Mouse (Mus musculus) midbrain, embryonic 16.5 days (tissue): Measurements from ENCODE around the gene Mfsd9. TPM values are rescaled to one million over a fixed set of nuclear protein-coding genes. Genes with fewer than 3 reads are reported as not detected.

Source experiments
- ATAC-seq: fragments of 200-750 bp; cut with Nextera tagmentation; 2 replicates; pipeline ENCODE4 v1.8.0; 2017; ENCODE audit warnings: moderate TSS enrichment
- H3K27ac ChIP-seq: fragments of 300-500 bp; sonication (generic); 2 replicates; pipeline ENCODE4 v1.5.1; 2014; ENCODE audit warnings: mild to moderate bottlenecking, low read length, mixed read lengths
- H3K27me3 ChIP-seq: fragments of 300-500 bp; sonication (generic); 2 replicates; pipeline ENCODE4 v1.6.1; 2014; ENCODE audit warnings: low read depth, low read length, mixed read lengths; ENCODE audit not compliant: control insufficient read depth, insufficient read depth
- H3K36me3 ChIP-seq: fragments of 300-500 bp; sonication (generic); 2 replicates; pipeline ENCODE4 v1.6.1; 2014; ENCODE audit warnings: mild to moderate bottlenecking, low read length, moderate library complexity, mixed read lengths; ENCODE audit not compliant: control insufficient read depth, insufficient read depth
- H3K4me1 ChIP-seq: fragments of 300-500 bp; sonication (generic); 2 replicates; pipeline ENCODE4 v1.6.1; 2014; ENCODE audit warnings: mild to moderate bottlenecking, low read length, mixed read lengths; ENCODE audit not compliant: control insufficient read depth, insufficient read depth
- H3K4me2 ChIP-seq: fragments of 300-500 bp; sonication (generic); 2 replicates; pipeline ENCODE4 v1.6.1; 2014; ENCODE audit warnings: mild to moderate bottlenecking, low read length, mixed read lengths
- H3K4me3 ChIP-seq: fragments of 300-500 bp; sonication (generic); 2 replicates; pipeline ENCODE4 v1.5.1; 2014; ENCODE audit warnings: low read depth, mild to moderate bottlenecking, low read length, moderate library complexity, mixed read lengths
- H3K9ac ChIP-seq: fragments of 300-500 bp; sonication (generic); 2 replicates; pipeline ENCODE4 v1.6.1; 2014; ENCODE audit warnings: low read depth, low read length, mixed read lengths
- H3K9me3 ChIP-seq: fragments of 300-500 bp; sonication (generic); replicated peaks from 2 replicates; pipeline ENCODE4 v1.6.1; 2014; ENCODE audit warnings: mild to moderate bottlenecking, low read length, mixed read lengths; ENCODE audit not compliant: control insufficient read depth, poor library complexity, severe bottlenecking
- whole genome bisulfite sequencing: fragments of 180-500 bp; shearing (Covaris S2); extraction: QIAGEN DNeasy Blood & Tissue Kit; methylation state at CpG from one replicate; pipeline ENCODE4 v1.1.7; 2014; 5-methylcytosine and 5-hydroxymethylcytosine counted together
- polyA plus RNA-seq: library from polyadenylated mRNA; unstranded; fragments of >200 nt; fragmentation: Nextera tagmentation; extraction: Ambion mirVana; gene quantifications from 2 replicates; pipeline ENCODE4 v1.2.1, GENCODE M21; 2015

The Mfsd9 gene
- polyA plus RNA-seq, 1 experiment from 2014 or later: 8.2 TPM

GRCm38 (mm10) chr1:40808643-40809042 lies 18.2 kb upstream of the Mfsd9 start:
- Histone ChIP-seq H3K9ac (no peak overlapping the region), H3K27me3 (no peaks in the 10 kb centered on the region), H3K4me3 (no peak overlapping the region), H3K36me3 (no peaks in the 10 kb centered on the region), H3K4me2 (no peak overlapping the region), H3K4me1 (no peaks in the 10 kb centered on the region), H3K27ac (no peak overlapping the region), H3K9me3 (no peaks in the 10 kb centered on the region)
- no peak for ATAC-seq
- 87% methylated on average over 3 of the region's 3 CpGs for WGBS

GRCm38 (mm10) chr1:40805891-40806290 lies 15.4 kb upstream of the Mfsd9 start:
- H3K9me3 ChIP-seq: no peaks in the 10 kb centered on the region
- no peaks in the 10 kb centered on the region for H3K36me3 ChIP-seq
- no peaks in the 10 kb centered on the region for H3K27me3 ChIP-seq
- no peak for ATAC-seq
- H3K4me2 ChIP-seq: no peak overlapping the region
- H3K4me1 ChIP-seq: no peaks in the 10 kb centered on the region
- no peak overlapping the region for H3K9ac ChIP-seq
- no peak overlapping the region for H3K4me3 ChIP-seq
- 88% methylated on average over 11 of the region's 11 CpGs for WGBS
- no peak overlapping the region for H3K27ac ChIP-seq

GRCm38 (mm10) chr1:40805351-40805750 lies 14.9 kb upstream of the Mfsd9 start, which contains the start of gene Tmem182:
Gene Tmem182 (plus strand): TSS chr1:40805601.
- no peaks in the 10 kb centered on the region for H3K27me3 ChIP-seq
- no peak within 1 kb of the TSS for H3K27ac ChIP-seq
- no peaks in the 10 kb centered on the region for H3K9me3 ChIP-seq
- no peak for ATAC-seq
- no peaks in the 10 kb centered on the region for H3K4me1 ChIP-seq
- no peaks in the 10 kb centered on the region for H3K36me3 ChIP-seq
- no peak within 1 kb of the TSS for H3K9ac ChIP-seq
- no peak within 1 kb of the TSS for H3K4me2 ChIP-seq
- no peak within 1 kb of the TSS for H3K4me3 ChIP-seq
- 67% methylated on average over 9 of the region's 9 CpGs for WGBS

DNA sequence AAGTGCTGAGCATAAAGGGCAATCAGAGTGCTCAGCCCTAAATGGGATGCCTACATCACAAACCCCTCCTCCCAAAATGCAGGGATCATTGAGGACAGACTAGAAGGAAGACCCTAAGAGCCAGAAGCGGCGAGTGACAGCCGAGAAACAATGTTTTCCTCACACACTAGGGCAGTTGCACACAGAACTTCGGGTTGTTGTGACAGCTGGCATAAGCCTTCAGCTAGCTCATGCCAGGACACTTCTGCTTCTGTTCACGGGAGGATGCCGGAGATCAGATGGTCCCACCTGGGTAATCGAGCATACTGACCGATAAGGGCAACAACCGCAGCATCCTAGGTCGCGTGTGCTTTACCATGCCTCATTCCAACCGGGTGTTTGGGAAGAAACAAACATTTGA lies 13.6 kb upstream of the Mfsd9 start:
- 89% methylated on average over 12 of the region's 12 CpGs for WGBS
- H3K4me1 ChIP-seq: no peaks in the 10 kb centered on the region
- ATAC-seq: no peak
- no peak overlapping the region for H3K4me2 ChIP-seq
- H3K27ac ChIP-seq: no peak overlapping the region
- no peaks in the 10 kb centered on the region for H3K9me3 ChIP-seq
- no peak overlapping the region for H3K9ac ChIP-seq
- H3K4me3 ChIP-seq: no peak overlapping the region
- no peaks in the 10 kb centered on the region for H3K36me3 ChIP-seq
- H3K27me3 ChIP-seq: no peaks in the 10 kb centered on the region

GRCm38 (mm10) chr1:40802759-40803158 lies 12.3 kb upstream of the Mfsd9 start:
- Histone ChIP-seq H3K27ac (no peak overlapping the region), H3K27me3 (no peaks in the 10 kb centered on the region), H3K9ac (no peak overlapping the region), H3K4me3 (no peak overlapping the region), H3K4me1 (no peaks in the 10 kb centered on the region), H3K36me3 (no peaks in the 10 kb centered on the region), H3K9me3 (no peaks in the 10 kb centered on the region), H3K4me2 (no peak overlapping the region)
- WGBS: 22% methylated on average over 3 of the region's 3 CpGs
- no peak for ATAC-seq

- 86% methylated on average over 5 of the region's 5 CpGs for WGBS
- Histone ChIP-seq H3K9me3 (no peaks in the 10 kb centered on the region), H3K4me2 (no peak overlapping the region), H3K36me3 (no peaks in the 10 kb centered on the region), H3K4me1 (no peaks in the 10 kb centered on the region), H3K9ac (no peak overlapping the region), H3K27me3 (no peaks in the 10 kb centered on the region), H3K27ac (no peak overlapping the region), H3K4me3 (no peak overlapping the region)
- ATAC-seq: no peak
Observed at GRCm38 (mm10) chr1:40800908-40801307, 10.4 kb upstream of the Mfsd9 start.

GRCm38 (mm10) chr1:40799121-40799520 lies 8.6 kb upstream of the Mfsd9 start:
- Histone ChIP-seq H3K27me3 (no peaks in the 10 kb centered on the region), H3K4me3 (no peak overlapping the region), H3K9me3 (no peaks in the 10 kb centered on the region), H3K27ac (no peak overlapping the region), H3K4me2 (no peak overlapping the region), H3K36me3 (no peaks in the 10 kb centered on the region), H3K9ac (no peak overlapping the region), H3K4me1 (no peaks in the 10 kb centered on the region)
- 90% methylated on average over 8 of the region's 8 CpGs for WGBS
- no peak for ATAC-seq

DNA sequence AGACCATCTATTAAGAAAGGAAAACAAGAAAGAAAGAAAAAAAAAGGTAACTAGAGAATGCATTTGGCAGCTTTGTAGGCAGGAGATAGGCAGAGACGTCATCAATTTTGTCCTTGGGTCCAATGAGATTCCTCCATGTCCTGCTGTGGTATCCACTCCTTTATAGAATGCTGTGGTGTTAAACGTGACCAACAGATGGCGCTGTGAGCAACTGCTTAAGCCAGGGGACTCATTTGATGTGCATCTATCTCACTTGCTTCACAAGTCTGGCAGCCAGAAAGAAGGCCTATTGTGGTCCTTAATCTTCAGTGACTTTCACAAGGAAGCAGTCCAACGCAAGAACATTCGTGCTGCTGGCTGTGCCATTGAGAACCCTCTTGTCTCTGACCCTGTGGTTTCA lies 6.9 kb upstream of the Mfsd9 start:
- Histone ChIP-seq H3K4me1 (no peaks in the 10 kb centered on the region), H3K27ac (no peak overlapping the region), H3K27me3 (no peaks in the 10 kb centered on the region), H3K36me3 (no peaks in the 10 kb centered on the region), H3K4me2 (no peak overlapping the region), H3K9ac (no peak overlapping the region), H3K4me3 (no peak overlapping the region), H3K9me3 (no peaks in the 10 kb centered on the region)
- no peak for ATAC-seq
- 6% methylated on average over 5 of the region's 5 CpGs for WGBS

GRCm38 (mm10) chr1:40795508-40795907 lies 5.0 kb upstream of the Mfsd9 start:
- Histone ChIP-seq H3K4me1 (0 out of 2 replicates have a peak, but pooled peaks cover 5% of the 10 kb centered on the region), H3K36me3 (no peaks in the 10 kb centered on the region), H3K9ac (no peak overlapping the region), H3K9me3 (no peaks in the 10 kb centered on the region), H3K27ac (no peak overlapping the region), H3K4me3 (no peak overlapping the region), H3K4me2 (no peak overlapping the region), H3K27me3 (no peaks in the 10 kb centered on the region)
- ATAC-seq: no peak
- 100% methylated on average over 1 of the region's 1 CpGs for WGBS
